Mouse (Mus musculus): ENCODE data around the gene Grik4.

Gene Grik4

DNA sequence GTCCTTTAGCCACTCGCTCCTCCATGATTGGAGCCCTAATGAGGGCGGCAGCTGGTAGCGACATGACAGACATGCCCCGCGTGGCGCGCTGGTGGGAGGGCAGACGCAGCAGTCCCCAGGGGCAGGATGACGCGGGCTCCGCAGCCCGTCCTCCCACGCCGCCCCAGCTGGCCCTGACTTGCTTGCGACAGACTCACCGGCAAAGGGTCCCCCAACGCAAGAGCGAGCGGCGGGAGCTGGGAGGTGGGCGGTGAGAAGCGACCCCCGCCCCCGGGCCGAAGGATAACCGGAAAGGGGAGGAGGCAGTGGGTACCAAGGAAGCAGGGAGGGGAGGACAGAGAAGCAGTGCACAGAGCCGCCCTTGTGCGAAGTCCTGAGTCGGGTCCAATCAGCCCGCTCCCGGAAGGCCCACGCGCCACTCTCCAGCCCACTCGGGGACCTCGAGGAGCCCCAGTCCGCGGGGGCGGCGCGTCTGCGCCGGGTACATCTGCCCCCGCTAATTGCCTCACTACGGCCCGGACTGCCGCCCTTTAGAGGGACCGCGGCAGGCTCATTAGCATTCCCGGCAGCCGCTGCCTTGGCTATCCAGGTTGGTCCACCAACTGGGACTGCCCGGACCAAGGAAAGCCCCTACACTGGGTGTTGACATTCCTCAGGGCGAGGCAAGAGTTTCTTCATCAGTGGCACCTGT lies 46.8 kb downstream of the Grik4 start:
- peak; percentile 10 to 23 for DNase-seq

DNA sequence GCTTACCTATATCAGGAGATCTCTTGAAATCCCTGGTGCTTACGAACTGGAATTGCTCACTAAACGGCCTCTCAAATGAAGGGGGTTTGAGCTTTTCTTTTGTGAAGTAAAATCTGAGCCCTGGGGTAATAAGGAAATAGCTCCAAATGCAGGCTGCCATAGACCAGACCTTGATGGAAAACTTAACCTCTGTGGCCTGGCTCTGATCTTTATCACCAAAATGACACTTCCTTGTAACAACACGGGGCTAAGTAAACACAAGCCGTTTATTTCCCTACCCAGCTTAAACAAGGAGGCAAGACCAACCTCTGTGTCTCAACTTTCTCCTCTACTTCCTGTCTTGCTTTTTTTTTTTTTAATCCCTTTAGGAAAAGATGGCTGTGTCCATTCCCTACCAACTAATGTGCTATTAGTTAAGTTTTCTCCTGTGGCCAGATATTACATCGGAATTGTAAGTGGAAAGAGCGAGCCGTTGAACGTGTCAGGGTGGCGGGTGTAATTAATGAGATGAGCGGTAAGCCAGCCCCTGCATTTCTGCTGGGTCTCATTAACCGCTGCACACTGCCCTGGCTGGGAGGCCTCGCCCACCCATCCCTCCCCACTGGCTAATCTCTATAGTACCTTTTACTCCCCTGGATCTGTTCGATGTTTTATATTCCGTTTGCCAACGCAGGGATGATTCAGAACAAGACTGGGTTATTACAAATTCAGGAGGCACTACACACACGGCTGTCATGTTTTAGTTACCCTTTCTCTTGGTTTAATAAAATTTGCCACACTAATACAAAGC lies 47.7 kb downstream of the Grik4 start:
- no peak for DNase-seq

DNA sequence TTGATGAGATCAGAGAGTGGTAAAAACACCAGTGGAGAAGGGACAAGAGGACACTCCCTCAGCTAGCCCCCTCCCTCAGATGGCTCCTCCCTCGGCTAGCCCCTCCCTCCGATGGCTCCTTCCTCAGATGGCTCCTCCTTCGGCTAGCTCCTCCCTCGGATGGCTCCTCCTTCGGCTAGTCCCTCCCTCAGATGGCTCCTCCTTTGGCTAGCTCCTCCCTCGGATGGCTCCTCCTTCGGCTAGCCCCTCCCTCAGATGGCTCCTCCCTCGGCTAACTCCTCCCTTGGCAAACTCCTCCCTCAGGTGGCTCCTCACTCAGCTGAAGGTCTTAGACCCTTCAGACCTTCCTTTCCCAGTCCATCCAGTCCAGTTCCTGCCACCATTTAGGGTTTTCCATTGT lies 51.5 kb downstream of the Grik4 start:
- no peak for DNase-seq

DNA sequence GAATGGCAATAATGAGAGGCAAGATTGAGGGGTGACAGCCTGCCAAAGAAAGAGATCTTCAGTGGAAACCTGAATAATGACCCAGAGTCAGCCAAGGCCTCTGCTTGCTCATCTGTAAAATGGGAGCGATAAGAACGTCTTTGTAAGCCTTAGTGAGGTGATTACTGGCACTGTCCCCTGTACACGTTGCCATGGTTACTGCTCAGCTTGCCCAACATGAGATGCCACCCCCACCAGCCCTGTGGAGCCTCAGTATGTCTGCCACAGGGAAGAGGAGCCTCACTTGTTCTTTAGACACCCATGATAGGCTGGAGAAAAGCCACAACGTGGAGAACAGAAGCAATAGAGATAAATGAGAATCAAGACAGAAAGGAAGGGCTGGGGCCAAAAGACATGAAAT lies 56.4 kb downstream of the Grik4 start:
- no peak for DNase-seq

DNA sequence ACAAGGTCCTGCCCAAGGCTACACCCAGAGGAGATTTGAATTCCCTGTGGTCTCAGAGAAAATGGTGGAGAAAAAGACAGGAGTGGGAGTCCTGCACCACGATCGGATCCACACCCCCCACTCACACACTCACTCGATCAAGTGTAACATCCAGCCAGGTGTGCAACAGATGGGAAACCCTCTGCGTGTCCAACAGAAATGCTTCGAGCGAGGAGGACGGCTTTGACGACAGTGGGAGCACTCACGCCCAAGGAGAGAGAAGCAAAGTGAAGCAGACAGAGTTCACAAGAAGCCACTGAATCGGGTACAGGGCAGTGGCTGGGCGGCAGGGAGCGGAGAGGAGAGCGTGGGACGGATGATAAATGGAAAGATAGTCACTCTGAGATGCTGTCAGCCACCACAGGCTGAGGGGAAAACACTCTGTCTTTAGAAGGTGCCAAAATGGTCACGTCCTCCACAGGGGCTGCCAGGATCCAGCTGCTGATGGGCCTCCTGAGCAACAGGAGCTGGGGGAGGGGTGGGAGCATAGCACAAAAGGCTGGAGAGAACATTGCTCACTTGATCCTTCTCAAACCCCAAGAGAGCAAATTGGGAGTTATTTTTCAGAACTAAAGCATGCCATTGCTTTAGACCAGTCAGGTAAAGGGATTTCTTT lies 58.1 kb downstream of the Grik4 start:
- no peak for DNase-seq

DNA sequence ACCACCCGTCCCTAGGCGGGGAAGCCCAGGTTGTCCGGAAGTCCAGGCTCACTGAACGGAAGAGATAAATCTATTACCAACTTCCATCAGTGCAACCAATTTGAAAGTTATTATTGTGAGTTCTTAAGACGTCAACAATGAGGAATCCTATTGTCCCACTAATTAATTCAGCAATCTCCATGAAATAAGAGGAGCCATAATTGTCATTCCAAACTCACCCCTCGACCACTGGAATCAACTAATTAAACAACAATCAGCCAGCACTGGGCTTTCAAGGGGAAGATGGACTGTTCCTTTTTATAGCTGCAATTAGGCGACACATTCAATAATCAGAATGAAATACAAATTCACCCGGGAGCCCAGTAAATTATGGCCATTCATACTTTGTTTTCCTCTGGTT lies 58.7 kb downstream of the Grik4 start:
- no peak for DNase-seq

DNA sequence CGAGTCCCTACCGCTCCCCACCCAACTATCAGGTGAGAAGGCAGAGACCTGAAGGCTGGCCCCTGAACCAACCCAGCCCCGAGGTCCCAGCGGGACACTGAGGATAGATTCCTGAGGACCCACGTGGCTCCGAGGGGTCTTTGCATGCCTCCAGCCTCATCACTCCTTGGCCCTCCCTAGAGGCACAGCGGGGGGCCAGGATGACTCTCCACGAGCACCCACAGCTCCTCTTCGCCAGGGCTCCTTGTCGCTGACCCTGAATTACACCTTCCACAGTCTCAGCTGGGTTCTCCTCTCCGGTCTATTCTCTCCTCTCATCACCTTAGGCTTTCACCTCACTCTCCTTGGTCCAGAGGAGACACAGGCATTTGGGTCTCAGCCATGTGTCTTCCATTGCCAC lies 59.2 kb downstream of the Grik4 start:
- no peak for DNase-seq

DNA sequence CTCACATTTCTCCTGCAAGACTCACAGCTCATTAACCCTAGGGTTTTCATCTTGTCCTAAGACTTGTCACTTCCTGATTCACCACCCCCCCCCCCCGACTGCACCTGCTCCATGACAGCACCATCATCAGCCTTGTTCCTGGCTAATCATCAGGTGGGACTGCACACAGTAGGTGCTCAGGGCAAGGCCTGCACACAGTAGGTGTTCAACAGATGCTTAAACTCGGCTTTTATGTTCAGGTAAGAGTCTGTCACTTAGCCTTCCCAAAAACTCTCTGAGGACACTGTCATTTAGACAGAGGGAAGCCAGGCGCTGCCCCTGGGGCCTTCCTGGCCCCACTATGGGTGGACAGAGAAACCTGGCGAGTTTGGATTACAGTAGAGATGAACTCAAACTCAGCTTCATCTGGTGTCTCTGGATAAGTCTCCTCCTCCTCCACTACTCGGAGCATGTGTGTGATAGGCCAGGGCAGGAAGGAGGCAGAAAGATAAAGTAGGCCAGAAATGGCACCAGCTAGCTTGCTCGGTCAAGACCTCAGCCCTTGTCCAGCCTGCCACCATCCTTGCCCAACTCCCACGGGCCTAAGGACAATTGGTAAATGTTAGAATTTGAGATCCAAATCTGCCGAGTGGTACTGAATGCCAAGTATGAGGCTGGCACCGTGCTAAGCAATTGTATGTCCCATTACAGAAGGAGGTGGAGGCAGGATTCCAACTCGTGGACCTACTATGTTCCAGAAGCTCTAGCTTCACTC lies 61.1 kb downstream of the Grik4 start:
- DNase-seq: no peak

DNA sequence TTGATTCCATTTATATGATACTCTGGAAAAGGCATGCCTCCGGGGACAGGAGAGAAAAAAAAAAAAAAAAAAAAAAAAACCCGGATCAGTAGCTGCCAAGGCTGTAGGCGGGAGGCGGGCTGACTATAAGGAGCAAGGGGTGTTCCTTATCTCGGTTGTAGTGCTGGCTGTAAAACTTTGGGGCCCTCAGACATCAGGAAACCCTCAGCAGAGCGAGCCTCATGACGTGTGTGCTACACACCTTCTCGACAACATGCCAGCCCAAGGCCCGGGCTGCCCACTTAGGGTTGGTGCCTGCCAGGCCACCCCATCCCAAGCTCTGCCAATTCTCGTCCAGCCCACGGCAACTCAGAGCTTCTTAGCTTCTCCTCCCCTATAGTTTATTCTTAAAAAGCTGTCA lies 62.0 kb downstream of the Grik4 start:
- no peak for DNase-seq

DNA sequence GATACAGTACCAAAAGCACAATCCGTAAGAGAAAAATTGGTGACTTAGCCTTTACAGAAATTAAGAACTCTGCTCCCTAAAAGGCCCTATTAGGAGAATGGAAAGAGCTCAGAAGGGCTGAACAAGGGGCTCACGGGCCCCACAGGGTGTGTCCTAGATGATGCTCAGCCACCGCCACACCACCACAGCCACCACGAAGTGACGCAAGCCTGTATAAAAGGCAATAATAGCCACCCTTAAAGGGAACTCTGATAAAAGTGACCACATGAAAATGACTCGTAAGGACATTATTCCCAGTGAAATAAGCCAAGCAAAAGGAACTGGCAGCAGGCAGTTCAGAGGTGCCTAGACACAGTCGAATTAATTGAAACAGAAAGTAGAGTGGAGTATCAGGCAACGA lies 63.3 kb downstream of the Grik4 start:
- DNase-seq: no peak

DNA sequence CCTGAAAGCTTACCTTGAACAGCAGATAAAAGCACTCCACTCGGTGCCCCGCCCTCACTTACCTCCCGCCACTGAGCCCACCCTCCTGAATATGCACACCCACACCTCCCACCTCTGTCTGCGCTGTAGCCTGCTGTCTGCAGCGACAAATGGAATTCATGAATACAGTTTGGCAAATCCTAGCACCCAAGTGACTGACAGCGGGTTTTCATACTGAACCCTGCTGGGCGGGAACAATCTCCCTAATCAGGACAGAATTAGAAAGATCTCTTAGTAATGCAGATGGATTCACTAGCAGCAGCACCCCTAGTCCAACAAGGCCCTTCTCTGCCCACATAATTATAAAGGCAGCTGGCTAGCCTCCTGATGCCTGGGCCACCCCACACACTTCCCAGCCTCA lies 65.9 kb downstream of the Grik4 start:
- no peak for DNase-seq

DNA sequence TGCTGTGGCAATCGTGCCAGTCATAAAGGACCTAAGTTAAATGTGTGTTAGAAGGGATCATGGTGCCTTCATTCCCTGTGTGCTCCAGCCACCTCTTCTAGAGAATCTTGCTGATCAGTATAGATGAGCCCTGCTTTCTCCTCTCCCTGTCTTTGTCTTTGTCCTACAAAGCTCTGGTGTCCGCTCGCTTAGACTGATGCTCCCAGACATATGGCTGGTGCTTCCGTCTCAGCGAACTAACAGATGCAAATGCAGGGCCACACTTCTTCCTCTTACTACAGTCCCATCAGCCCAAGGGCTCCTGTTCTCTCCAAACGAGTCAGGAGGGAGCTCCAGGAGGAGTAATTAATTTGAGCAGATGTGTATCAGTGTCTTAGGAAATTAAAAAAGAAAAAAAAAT lies 71.4 kb downstream of the Grik4 start:
- no peak for DNase-seq

DNA sequence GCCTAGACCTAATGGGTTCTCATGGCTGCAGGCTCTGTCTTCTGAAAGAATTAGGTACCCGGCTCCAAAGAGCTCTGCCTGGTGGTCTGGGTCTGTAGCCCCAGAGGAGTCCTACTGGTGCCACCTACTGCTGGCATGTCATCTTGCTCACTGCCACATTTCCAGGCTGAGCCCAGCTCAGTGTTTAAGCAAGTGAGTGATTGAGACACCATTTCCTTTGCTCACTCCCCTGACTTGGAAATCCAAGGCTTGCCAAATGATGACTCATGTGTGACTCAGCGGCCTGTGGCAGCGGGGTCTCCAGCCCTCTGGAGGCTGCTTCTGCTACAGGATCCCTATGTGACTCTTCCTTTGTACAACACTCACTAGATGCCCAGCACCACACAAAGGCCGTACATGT lies 72.6 kb downstream of the Grik4 start:
- DNase-seq: no peak

DNA sequence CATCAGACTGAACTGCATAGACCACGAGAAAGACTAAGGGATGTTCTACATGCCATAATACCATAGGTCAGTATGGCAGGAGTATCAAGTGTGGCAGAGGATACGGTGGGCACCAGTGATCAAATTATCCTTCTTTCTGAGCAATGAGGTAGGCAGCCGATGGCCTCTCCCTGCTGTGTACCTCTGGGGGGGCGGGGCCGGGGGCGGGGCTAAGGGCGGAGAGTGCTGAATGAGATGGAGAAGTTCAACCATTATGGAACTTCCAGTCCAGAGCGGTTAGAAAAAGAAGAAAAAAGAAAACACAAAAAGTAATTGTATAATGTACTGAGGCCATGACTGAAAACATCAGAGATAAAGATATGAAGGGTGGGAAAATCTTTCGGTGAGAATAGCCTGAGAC lies 74.0 kb downstream of the Grik4 start:
- DNase-seq: no peak

DNA sequence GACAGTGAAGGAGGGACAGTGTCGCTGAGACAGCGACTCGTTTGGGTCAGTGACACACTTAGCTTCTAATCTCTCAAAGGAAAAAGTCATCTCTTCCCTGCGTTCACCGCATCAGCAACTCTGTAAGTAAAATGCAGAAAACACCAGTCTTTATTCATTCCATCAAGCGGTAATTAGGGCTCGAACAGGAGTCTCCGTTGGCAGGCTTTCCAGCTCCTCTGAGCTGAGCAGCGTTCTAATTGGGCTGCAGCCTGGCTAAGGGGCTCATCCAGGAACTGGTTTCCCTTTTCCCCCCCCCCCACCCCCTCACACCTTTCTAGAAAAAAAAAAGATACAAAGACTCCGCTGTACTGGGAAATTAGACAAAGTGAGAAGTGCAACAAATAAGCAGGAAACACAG lies 75.8 kb downstream of the Grik4 start:
- DNase-seq: no peak

DNA sequence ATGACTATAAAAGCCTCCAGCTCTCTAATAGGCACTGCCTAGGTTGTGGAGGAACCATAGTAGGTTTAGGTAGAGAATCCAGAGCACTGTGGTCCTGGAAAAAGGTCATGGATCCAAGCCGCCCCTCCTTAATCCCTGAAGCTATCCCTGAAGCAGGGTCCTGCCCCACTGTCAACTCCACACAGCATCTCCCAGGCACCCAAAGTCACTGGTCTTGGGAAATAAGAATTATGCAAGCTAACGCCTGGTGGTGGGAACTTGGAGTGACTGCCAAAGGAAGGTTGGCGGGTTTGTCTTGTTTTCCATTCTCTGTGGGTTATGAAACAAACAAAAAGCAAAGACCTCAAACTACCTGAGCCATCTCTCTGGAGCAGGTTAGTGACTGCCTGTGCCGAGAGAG lies 77.6 kb downstream of the Grik4 start:
- DNase-seq: no peak

DNA sequence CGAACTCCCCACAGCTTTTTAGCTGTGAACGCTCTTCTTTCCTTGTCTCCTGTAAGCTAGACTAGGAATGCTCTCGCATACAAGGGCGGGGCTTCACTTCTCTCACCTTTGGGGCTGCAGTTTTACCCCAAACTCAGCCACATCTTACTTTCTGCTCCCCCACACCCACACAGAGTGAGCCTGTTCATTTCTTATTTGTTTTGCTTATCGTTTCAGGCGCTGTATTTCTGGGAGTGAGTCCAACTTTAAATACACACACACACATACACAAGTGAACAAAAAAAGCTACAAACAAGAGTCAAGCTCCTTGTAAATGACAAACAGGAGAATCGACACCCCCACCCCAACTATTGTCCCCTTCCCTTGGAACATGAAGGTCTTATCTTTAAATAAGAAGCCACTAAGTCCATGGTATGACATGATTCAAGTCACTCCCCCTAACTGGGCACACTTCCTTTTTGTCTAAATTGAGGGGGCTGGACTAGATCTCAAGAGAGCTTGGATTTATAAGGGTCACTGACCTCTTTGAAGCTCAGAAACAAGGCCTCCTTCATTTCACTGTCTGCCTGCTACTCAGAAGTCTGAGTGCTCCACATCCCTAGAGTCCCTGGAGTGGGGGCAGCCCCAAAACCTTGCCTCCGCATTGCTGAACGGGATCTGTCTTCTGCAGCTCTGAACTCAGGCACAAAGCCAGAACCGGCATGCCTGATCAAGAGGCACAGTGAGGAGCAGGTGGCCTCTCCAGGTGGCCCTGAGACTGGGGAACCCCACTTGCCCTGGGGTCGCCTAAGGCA lies 79.1 kb downstream of the Grik4 start:
- no peak for DNase-seq

DNA sequence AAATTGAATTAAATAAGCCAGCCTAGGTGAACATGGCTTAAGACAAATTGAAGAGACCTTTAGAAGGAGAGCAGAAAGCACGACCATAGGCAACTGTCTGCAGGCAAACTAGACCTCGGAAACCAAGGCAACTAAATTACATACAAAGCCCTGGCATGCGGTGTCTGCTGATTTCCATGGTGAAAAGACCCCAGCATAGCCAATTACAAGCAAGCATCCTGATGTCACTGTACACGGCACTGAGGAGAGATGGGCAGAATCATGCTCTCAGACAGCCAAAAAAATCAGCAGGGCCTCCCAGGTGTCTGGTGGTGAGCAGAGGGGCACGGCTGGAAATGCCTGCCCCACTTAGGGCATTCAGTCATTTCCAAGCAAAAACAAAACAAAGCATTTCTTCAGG lies 80.9 kb downstream of the Grik4 start:
- DNase-seq: no peak

DNA sequence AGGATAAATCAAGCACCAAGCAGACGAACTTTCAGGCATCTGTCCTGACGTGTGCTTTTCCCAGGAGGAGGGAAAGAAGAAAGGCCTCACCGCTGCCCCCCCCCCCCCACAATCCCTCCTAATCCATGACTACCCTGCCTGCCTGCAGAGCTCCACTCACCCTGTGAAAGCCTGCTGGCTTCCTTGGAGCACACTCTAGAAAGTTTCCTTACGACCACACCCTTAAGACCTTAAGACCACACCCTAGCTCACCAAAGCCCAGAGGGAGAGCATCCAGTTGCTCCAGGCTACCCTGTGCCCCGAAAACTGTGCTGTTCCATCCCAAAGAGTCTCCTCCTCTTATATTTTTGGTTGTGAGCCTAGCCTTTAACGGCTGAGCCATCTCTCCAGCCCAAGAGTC lies 82.6 kb downstream of the Grik4 start:
- DNase-seq: no peak

DNA sequence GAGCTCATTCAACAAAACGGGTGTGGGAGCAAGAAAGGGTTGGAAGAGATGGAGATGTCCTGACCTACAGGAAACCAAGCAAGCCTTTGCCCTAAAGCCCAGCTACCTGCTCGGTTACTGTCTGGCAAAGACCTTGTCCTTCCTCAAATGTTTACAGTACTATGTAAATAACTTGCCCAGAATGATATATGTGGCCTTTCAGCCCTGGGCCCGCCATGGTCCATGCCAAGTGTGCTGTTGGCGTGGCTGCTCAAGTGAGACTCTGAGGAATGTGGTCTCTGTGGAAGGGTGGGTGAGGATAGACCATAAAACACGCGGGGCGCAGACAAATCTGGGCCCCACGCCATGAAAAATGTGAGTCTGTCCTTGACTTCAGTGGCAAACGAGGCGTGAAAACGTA lies 83.1 kb downstream of the Grik4 start:
- DNase-seq: no peak

DNA sequence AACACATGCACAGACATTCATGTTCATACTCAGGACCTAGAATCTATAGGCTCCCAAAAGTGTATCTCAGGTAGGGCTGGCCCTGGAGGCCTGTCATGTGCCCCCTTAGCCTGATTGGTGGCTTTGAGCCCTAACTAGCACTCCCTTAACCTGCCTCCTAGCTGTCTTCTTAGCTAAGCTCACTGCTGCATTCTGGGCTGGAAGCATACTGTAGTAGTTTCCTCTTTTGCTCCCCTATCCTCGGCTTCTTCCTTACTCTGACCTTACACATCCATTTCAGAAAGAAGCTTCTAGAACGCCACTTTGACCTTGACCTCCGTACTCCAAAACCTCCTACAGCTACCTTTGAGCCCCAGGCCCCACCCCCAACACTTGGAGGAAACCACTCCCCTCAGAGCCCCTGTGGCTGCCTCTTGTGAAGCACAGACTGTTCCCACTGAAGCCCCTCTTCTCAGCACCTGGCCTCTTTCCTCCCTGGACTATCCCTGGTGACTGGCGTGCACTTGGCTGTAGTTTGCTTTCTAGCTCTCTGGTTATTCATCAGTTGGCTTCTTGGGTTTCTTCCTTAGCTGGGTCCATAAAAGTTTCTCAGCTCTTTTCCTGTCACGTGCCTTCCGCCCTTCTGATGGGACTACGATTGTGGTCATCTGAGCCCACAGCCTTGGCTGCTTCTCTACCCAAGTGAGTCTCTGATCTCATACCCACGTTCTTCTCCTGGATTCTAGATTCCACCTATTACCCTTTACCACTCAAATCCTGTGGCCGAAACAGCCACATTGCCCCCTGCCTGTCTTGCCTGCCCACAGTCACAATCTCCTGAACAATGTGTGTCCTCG lies 84.1 kb downstream of the Grik4 start:
- no peak for DNase-seq

Data from spleen, adult 18-20 months (tissue).